Mouse (Mus musculus): Measurements from ENCODE around the gene Catsperg1.

DNA sequence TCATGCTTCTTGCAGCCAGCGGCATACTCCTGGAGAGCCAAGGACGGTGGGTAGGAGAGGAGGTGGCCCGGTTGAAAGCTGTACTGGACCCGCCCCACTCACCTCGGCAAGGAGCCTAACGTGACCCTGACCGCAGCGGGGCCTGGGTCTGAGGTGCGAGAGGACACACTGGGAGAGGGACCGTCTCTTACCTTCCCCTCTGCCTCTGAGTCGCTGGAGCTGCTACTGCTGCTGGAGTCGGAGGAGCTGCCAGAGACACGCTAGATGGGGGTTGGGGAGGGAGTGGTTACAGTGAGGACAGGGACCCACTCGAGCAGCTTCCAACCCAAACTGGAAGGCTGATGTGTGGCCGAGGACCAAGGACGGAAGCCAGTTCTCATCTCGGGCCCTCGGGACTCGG lies 33.9 kb upstream of the Catsperg1 start:
- TF ChIP-seq CTCF (conservative IDR thresholded peaks at IDR 0.05; ENCODE audit: low read length): no peak
- no peak for TF ChIP-seq NANOG (IDR thresholded peaks at IDR 0.05; ENCODE audit: borderline replicate concordance, low read length)

All from E14TG2a.4 (cell line).